Comparison of ENCODE assay signal across 8 mouse cellular contexts in the genomic region with DNA sequence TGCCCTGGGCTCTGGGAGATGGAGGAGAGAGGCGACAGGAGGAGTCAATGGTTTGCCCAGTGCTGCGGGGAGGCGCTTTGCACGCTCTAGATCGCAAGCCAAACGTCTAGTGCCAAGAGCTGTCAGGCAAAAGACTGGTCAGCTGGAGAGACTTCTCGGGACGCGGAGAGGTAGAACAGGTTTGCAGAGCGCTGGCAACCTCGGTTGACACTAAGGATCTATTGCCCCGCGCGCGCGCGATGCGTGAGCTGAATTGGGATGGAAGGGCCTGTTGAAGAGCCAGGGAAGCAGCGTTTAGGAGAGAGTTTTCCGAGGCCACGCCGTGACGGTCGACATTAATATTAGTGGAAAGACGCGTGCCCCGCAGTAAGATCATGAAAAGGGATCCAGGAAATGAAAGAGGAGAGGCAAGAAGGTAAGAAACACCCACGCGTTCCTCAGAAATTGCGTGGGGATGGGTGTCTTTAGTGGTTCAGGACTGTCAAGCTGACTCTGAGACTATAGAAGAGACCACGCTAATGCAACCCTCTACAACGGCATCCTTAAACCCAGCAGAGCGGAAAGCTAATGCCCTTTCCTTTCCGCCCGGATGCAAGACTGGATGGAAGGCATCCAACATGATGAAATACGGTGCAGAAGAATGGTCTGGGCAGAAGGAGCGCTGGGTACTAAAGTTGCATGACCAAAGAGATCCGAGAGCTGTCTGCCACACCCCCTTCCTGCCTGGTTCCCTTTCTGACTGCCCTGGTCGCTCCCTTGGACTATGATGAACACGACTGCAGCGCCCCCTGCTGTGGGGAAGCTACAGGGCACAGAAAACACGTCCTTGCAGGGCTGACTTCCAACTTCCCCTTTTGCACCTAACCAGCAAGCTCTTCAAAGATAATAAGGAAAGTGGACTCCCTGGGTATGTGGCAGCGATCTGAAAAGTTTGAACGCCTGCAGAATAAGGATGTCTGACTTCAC. TPM values are rescaled to one million over a fixed set of nuclear protein-coding genes. Genes with fewer than 3 reads are reported as not detected.
DNase-seq lines count a peak whose midpoint lies in the region; ATAC-seq lines count a peak whose summit lies in the region.

No protein-coding gene starts in this region.

- no peaks in the 10 kb centered on the region for H3K36me3 ChIP-seq in hindbrain, embryonic 13.5 days

- H3K4me3 ChIP-seq in hindbrain, embryonic 13.5 days, result peak overlapping the region; percentile 77

- peaks cover 49% of the 10 kb centered on the region for H3K4me1 ChIP-seq in hindbrain, embryonic 13.5 days (replicated peaks)

- H3K27me3 ChIP-seq in hindbrain, embryonic 13.5 days, result no peaks in the 10 kb centered on the region

- H3K9me3 ChIP-seq in hindbrain, embryonic 13.5 days, result no peaks in the 10 kb centered on the region

- peak overlapping the region; percentile 80 for H3K4me2 ChIP-seq in hindbrain, embryonic 13.5 days

- peak; percentile 82 for ATAC-seq in hindbrain, embryonic 13.5 days (ENCODE audit: low FRiP score)

- H3K27ac ChIP-seq in hindbrain, embryonic 13.5 days, result peak overlapping the region; percentile 93

- WGBS in hindbrain, embryonic 13.5 days, result under 1% methylated on average over 44 of the region's 44 CpGs

- peak overlapping the region; percentile 86 for H3K9ac ChIP-seq in hindbrain, embryonic 13.5 days

- DNase-seq in NIH3T3 (ENCODE audit: low read depth), result peak; percentile 45
- peak; percentile 98 to 99 for DNase-seq in cerebellum, postnatal 10 days
- DNase-seq in frontal cortex, postnatal 10 days (ENCODE audit: low spot score in 2 of 2), result peak; percentile 83 to 91
- peak; percentile 96 to 99 for DNase-seq in layer of hippocampus, postnatal 25 days (ENCODE audit: extremely low spot score in 1 of 2, low spot score in 1 of 2)
- DNase-seq in lung, postnatal 25 days (ENCODE audit: low spot score), result peak; percentile 94
- DNase-seq in retina, embryonic 14.5 days (ENCODE audit: low spot score), result peak; percentile 96
- DNase-seq in thymus, postnatal 4 days, result peak; percentile 92

RNA-seq across cellular contexts. Expression of a gene that starts 0.7 kb away (rescaled TPM):
- 11.9 TPM in 2 replicates for polyA plus RNA-seq in hindbrain, embryonic 13.5 days (2015; fragmentation: Nextera tagmentation; extraction: Ambion mirVana)
- total RNA-seq in layer of hippocampus, postnatal 25 days (2021), result 10 to 100 TPM; 10.5 to 11.9 TPM

Comparison
In these comparisons a context has a peak if more than half of its experiments do, and no peak if none do; other contexts are left out.
1. Peak in every context shown above with its lines: DNase-seq, ATAC-seq, H3K4me3 ChIP-seq and H3K27ac ChIP-seq.
2. DNase-seq: peak in every context shown above with its lines; median percentile 98 in cerebellum, postnatal 10 days; 98 in layer of hippocampus, postnatal 25 days; 96 in retina, embryonic 14.5 days; 94 in lung, postnatal 25 days; 92 in thymus, postnatal 4 days; 87 in frontal cortex, postnatal 10 days; 45 in NIH3T3.